Mouse (Mus musculus) forebrain, embryonic 11.5 days (tissue): ENCODE results near the gene C2cd5. TPM values are rescaled to one million over a fixed set of nuclear protein-coding genes. Genes with fewer than 3 reads are reported as not detected.
"Not testable (repeated sequence)": the region's sequence is repeated elsewhere in the genome, so short reads cannot be mapped to it uniquely, and the experiment has no call there.

Source experiments
- ATAC-seq: fragments of 200-750 bp; cut with Nextera tagmentation; replicated peaks from 2 replicates; pipeline ENCODE4 v1.8.0; 2017; ENCODE audit warnings: moderate TSS enrichment; ENCODE audit not compliant: low FRiP score
- DNase-seq: peaks from one replicate; pipeline ENCODE4 v3.0.0-alpha.2; 2017; ENCODE audit warnings: low spot score
- H3K27ac ChIP-seq: fragments of 300-500 bp; sonication (generic); 2 replicates; pipeline ENCODE4 v1.5.1; 2014; ENCODE audit warnings: low read depth, low read length
- H3K27me3 ChIP-seq: fragments of 300-500 bp; sonication (generic); 2 replicates; pipeline ENCODE4 v1.6.1; 2014; ENCODE audit warnings: mild to moderate bottlenecking, low read length, mixed read lengths; ENCODE audit not compliant: control insufficient read depth, insufficient read depth
- H3K36me3 ChIP-seq: fragments of 300-500 bp; sonication (generic); 2 replicates; pipeline ENCODE4 v1.6.1; 2014; ENCODE audit warnings: mild to moderate bottlenecking, low read length, moderate library complexity, mixed read lengths; ENCODE audit not compliant: control insufficient read depth, insufficient read depth
- H3K4me1 ChIP-seq: fragments of 300-500 bp; sonication (generic); replicated peaks from 2 replicates; pipeline ENCODE4 v1.6.1; 2014; ENCODE audit warnings: low read length, mixed read lengths; ENCODE audit not compliant: control insufficient read depth, insufficient read depth
- H3K4me2 ChIP-seq: fragments of 300-500 bp; sonication (generic); 2 replicates; pipeline ENCODE4 v1.6.1; 2014; ENCODE audit warnings: low read depth, mild to moderate bottlenecking, low read length, moderate library complexity, mixed read lengths; ENCODE audit not compliant: severe bottlenecking
- H3K4me3 ChIP-seq: fragments of 300-500 bp; sonication (generic); 2 replicates; pipeline ENCODE4 v1.5.1; 2014; ENCODE audit warnings: low read depth, low read length
- H3K9ac ChIP-seq: fragments of 300-500 bp; sonication (generic); 2 replicates; pipeline ENCODE4 v1.6.1; 2014; ENCODE audit warnings: low read length
- H3K9me3 ChIP-seq: fragments of 300-500 bp; sonication (generic); 2 replicates; pipeline ENCODE4 v1.6.1; 2016; ENCODE audit warnings: low read length, mixed read lengths; ENCODE audit not compliant: control insufficient read depth
- WGBS: fragments of 180-500 bp; shearing (Covaris S2); extraction: QIAGEN DNeasy Blood & Tissue Kit; methylation state at CpG from one replicate; pipeline ENCODE4 v1.1.7; 2014; 5-methylcytosine and 5-hydroxymethylcytosine counted together
- polyA plus RNA-seq: library from polyadenylated mRNA; unstranded; fragments of >200 nt; fragmentation: Nextera tagmentation; extraction: Ambion mirVana; gene quantifications from 2 replicates; pipeline ENCODE4 v1.2.1, GENCODE M21; 2014

C2cd5 gene
- polyA plus RNA-seq, 1 experiment from 2014 or later, result 37.5 TPM

DNA sequence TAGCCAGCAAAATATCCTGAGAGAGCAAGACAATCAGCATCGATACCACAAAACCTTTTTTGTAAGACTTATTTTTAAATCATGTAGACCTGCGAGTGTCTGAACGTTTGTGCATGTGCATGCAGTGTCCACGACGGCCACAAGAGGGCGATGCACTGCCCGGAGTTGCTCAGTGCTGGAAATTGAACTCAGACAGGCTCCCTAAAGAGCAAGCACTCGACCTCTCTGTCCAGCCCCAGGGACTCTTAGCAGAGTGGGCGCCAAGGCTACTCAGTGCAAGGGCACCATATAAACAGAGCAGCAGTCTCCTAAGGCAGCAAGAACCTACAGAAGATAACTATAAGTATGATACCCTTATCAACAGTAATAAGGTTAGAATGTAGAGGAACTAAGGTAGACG is 111.2 kb downstream of the C2cd5 start:
- ATAC-seq (peak; percentile 56; the same call in 1 of the 2 replicates), DNase-seq (peak; percentile 81)
- Histone ChIP-seq H3K9ac (no peak overlapping the region), H3K36me3 (no peaks in the 10 kb centered on the region), H3K27ac (no peak overlapping the region), H3K4me3 (no peak overlapping the region), H3K4me1 (no peaks in the 10 kb centered on the region; the same call in 1 of the 2 replicates), H3K4me2 (no peak overlapping the region), H3K9me3 (no peaks in the 10 kb centered on the region), H3K27me3 (no peaks in the 10 kb centered on the region)
- WGBS, result 30% methylated on average over 10 of the region's 10 CpGs

DNA sequence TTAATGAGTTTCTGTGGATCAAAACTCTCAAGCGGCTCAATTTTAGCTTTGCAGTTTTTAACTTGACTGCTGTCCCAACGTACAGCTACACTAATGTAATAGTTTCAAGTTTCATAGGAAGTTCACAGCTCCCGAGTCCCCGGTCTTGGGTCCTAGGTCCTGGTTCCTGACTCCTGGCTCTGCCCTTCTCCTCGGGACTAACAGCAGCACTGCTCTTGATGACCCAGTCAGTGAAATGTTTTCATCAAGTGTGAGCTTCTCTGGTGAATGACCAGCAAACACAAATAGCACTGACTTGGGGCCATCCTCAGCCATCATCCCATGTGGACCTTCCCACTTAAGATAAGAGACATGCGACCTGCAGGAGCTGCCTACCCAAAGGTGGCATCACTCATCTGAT is 111.7 kb downstream of the C2cd5 start:
- no peak for ATAC-seq
- Histone ChIP-seq H3K36me3 (no peaks in the 10 kb centered on the region), H3K4me3 (no peak overlapping the region), H3K27me3 (no peaks in the 10 kb centered on the region), H3K9ac (no peak overlapping the region), H3K4me1 (no peaks in the 10 kb centered on the region), H3K4me2 (no peak overlapping the region), H3K9me3 (no peaks in the 10 kb centered on the region), H3K27ac (no peak overlapping the region)
- WGBS, result 82% methylated on average over 6 of the region's 6 CpGs
- no peak for DNase-seq

DNA sequence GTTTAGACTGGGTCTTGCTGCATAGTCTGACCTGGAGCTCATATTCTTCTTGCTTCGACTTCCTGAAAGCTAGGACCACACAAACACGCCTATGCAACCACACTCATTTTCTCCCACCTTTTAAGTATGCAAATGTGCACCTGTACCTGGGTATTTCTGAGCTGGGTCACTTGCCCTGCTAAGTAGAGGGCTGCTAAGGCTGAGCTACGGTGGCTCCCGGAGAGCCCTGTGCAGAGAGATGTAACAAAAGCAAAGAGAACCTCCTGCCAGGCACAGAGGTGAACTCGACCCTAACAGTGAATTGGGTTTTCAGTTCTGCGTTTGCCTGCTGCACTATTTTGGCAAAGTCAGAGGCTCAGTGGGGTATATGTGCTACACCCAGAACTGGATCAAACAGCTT is 112.3 kb downstream of the C2cd5 start:
- H3K9me3 ChIP-seq, result no peaks in the 10 kb centered on the region
- WGBS, result 72% methylated on average over 6 of the region's 6 CpGs
- H3K4me3 ChIP-seq, result no peak overlapping the region
- H3K4me2 ChIP-seq, result no peak overlapping the region
- ATAC-seq (no peak), DNase-seq (no peak)
- H3K9ac ChIP-seq, result no peak overlapping the region
- H3K4me1 ChIP-seq, result no peaks in the 10 kb centered on the region
- H3K27me3 ChIP-seq, result no peaks in the 10 kb centered on the region
- no peaks in the 10 kb centered on the region for H3K36me3 ChIP-seq
- no peak overlapping the region for H3K27ac ChIP-seq

DNA sequence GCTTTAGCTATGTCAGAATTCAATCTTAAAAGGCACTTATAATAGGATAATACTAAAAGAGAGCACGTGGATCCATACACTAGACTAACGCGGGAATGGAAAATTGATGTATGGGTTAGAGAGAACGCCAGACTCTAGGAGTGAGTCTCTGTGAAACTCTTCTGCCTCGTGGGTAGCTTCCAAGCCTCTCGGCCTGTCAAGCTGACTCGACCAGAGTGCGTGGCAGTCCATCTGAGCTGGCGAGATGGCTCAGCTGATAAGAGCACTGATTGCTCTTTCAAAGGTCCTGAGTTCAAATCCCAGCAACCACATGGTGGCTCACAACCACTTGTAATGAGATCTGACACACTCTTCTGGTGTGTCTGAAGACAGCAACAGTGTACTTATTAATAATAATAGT is 113.2 kb downstream of the C2cd5 start:
- H3K4me1 ChIP-seq, H3K4me3 ChIP-seq, H3K4me2 ChIP-seq, H3K36me3 ChIP-seq, H3K27ac ChIP-seq, DNase-seq, ATAC-seq, H3K27me3 ChIP-seq, H3K9ac ChIP-seq, H3K9me3 ChIP-seq: not testable (repeated sequence)
- 91% methylated on average over 9 of the region's 9 CpGs for WGBS

DNA sequence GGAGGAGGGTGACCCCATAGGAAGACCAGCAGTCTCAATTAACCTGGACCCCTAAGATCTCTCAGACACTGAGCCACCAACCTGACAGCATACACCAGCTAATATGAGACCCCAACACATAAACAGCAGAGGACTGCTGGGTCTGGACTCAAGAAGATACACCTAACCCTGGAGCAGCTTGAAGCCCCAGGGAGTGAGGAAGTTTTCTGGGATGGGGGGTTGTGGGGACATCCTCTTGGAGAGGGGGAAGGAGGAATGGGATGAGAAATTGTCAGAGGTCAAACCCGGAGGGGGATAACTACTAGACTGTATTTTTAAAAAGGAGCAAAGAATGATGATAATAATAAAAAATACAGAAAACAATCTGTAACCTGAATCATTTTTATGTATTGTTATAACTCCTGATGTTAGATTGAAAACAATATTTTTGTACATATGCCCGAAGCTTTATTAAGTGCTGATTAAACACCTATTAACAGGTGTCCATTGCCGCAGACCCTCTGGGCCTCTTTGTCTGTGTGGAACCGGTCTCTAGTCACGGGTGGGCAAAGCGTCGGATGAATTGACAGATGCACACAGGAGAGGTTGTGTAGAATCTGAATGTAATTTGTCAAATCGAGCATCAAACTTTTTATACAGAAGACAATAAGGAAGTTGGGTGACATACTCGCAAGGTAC is 114.2 kb downstream of the C2cd5 start:
- H3K27ac ChIP-seq, H3K4me3 ChIP-seq, H3K4me1 ChIP-seq, H3K4me2 ChIP-seq, H3K36me3 ChIP-seq, H3K9me3 ChIP-seq, ATAC-seq, H3K9ac ChIP-seq, H3K27me3 ChIP-seq, DNase-seq: not testable (repeated sequence)
- 90% methylated on average over 9 of the region's 9 CpGs for WGBS

DNA sequence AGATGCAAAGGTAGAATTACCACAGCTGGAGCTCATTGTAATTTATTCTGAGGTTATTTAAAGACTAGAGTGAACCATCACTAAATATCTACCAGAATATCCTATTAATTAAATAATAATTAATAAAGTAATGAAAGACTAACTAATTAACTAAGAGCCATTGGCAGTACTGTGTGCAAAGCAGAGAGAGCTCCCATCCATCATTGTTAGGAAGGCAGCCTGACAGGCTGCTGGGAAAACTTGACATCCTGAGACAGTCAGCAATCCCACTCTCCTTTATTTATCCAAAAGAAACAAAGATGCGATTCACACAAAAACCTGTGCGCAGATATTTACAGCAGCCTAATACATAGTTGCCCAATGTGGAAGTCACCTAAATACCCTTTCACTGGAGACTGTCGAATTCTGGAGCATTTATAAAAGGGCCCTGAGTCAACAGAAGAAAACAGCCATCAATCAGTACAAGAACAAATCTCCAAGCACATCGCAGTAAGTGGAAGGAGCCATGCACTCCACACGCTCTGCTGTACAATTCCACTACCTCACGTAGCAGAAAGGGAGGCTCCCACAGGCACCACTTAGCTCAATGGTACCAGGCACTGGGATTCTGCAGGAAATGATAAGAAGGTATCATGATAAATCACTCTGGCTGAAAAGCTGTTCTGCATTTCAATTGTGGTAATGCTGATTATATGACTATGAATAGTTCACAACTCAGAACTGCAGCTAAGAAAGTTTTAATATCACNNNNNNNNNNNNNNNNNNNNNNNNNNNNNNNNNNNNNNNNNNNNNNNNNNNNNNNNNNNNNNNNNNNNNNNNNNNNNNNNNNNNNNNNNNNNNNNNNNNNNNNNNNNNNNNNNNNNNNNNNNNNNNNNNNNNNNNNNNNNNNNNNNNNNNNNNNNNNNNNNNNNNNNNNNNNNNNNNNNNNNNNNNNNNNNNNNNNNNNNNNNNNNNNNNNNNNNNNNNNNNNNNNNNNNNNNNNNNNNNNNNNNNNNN is 120.0 kb downstream of the C2cd5 start:
- WGBS, result 50% methylated on average over 6 of the region's 6 CpGs
- Histone ChIP-seq H3K4me3 (no peak overlapping the region), H3K27ac (no peak overlapping the region), H3K9me3 (no peaks in the 10 kb centered on the region), H3K27me3 (no peaks in the 10 kb centered on the region), H3K9ac (no peak overlapping the region), H3K4me2 (no peak overlapping the region), H3K36me3 (no peaks in the 10 kb centered on the region), H3K4me1 (no peaks in the 10 kb centered on the region)
- no peak for DNase-seq
- ATAC-seq, result no peak; the same call in 1 of the 2 replicates

DNA sequence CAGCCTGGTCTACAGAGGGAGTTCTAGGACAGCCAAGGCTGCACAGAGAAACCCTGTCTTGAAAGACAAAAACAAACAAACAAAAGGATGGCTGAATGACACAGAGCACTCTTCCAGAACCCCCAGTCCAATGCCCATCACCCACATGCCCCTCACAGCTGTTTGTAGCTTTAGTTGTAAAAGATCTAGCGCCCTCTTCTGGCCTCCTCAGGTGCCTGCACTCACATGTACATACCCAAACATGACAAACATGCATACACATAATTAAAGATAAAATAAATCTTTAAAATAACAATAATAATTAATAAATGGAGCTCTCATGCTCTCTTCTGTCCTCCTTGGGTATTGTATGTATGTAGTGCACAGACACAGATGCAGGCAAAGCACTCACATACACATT is 122.7 kb downstream of the C2cd5 start:
- Histone ChIP-seq H3K4me2 (no peak overlapping the region), H3K9me3 (no peaks in the 10 kb centered on the region), H3K27ac (no peak overlapping the region), H3K4me1 (no peaks in the 10 kb centered on the region), H3K4me3 (no peak overlapping the region), H3K9ac (no peak overlapping the region), H3K27me3 (no peaks in the 10 kb centered on the region), H3K36me3 (no peaks in the 10 kb centered on the region)
- no peak for DNase-seq
- no peak for ATAC-seq
- WGBS, result 57% methylated on average over 1 of the region's 1 CpGs

DNA sequence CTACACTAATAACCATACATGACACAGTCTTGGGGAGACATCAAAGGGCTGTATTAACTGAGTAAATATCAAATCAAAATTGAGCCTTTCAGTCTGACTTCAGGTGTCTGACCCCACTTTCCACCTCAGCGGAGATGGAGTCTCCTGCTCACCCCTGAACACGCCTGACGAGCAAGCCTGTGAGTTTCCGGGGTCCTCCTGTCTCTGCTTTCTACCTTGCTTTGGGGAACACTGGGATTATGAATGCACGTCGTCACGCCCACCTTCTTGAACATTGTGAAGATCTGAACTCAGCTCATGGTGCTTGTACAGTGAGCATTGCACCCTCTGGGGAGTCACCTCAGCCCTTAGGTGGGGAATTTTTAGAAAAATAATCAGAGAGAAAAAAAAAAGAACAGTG is 126.7 kb downstream of the C2cd5 start:
- DNase-seq, result no peak

More for the DNA sequence above, 126.7 kb downstream of the C2cd5 start:
- ATAC-seq, result no peak
- H3K9ac ChIP-seq, result no peak overlapping the region
- H3K4me3 ChIP-seq, result no peak overlapping the region
- no peaks in the 10 kb centered on the region for H3K4me1 ChIP-seq
- H3K27ac ChIP-seq, result no peak overlapping the region
- H3K4me2 ChIP-seq, result no peak overlapping the region
- H3K9me3 ChIP-seq, result no peaks in the 10 kb centered on the region
- 89% methylated on average over 7 of the region's 7 CpGs for WGBS
- no peaks in the 10 kb centered on the region for H3K36me3 ChIP-seq
- H3K27me3 ChIP-seq, result no peaks in the 10 kb centered on the region
